Mouse (Mus musculus) Muller cell, postnatal 12 days (primary cell): Measurements from ENCODE around the gene Scarf1.

Experiments
- DNase-seq: peaks from one replicate; pipeline ENCODE4 v3.0.0-alpha.2; 2015; ENCODE audit errors: inconsistent ontology term

The Scarf1 gene

GRCm38 (mm10) chr11:75563851-75564548 is 50.7 kb downstream of the Scarf1 start:
- DNase-seq = peak; percentile 73

- no peak for DNase-seq
These were observed 52.5 kb downstream of the Scarf1 start for GRCm38 (mm10) chr11:75565849-75566248.

GRCm38 (mm10) chr11:75566276-75567196 is 53.2 kb downstream of the Scarf1 start:
- DNase-seq = no peak

DNA sequence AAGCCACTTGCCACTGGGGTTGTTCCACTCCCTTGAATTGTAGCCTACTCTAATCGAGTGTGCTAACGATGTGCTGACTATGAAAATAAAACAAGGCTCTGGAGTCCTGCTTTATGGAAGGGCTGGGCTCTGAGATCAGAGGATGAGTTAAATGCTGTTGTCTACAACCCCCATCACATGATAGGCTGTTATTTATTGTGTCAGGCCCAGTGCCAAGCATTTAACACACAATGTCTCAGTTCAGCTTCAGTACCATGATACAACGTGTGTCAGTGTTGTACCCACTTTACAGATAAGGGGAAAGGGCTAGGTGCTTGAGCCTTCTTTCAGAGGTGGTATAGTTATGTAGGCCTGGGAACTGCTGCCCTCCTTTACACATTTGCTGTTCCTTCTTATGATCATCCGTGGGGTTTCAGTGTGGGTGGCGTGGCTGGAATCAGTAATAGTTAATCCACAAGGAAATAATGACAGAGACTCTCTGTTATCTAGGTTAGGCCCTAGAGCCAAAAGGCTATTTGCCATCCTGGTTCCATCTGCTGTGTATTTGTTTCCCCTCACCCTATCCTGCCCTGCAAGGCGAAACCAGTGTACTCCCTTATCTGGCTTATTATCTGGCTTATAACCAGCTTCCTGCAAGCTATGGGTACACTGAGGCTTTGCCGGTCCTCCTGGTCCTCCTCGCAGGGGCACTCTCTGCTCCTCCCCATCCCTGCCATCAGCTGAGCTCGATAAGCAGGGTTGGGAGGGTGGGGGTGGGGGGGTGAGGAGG is 54.2 kb downstream of the Scarf1 start:
- no peak for DNase-seq

- DNase-seq = no peak
These were observed 54.8 kb downstream of the Scarf1 start for GRCm38 (mm10) chr11:75568115-75568511.

GRCm38 (mm10) chr11:75568962-75569361 is 55.6 kb downstream of the Scarf1 start:
- no peak for DNase-seq

DNA sequence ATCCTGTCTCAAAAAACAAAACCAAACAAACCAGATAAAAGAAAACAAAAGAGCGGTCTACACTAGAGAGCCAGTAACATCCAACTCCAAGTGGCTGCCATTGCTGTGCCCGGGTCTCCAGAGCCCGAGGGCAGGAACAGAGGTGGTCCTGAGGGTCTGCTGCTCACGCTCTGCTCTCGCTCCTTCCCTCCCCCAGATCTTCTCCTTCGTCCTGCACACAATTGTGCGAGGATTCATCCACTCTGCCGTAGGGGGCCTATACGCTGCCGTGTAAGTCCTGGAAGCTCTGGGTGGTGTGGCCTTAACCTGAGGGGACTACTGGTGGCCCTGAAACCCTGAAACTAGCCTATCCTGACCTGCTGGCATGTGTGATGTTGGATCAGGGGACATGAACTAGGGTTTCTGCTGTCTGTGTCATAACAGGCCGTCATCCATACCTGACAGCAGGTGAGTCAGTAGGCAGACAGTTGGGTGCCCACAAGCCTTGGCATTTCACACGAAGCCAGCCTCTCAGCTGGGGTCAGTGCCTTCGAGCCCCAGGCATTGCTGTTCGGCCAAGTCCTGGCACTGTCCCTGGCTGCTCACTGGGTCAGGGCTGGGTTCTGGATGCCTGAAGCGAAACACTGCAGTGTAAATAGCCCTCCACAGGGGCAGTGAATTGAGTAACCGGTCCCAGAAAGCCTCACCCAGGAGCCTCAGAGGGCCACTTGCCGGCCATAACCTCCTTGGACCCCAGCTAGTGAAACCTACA is 57.2 kb downstream of the Scarf1 start:
- no peak for DNase-seq

GRCm38 (mm10) chr11:75571126-75571990 is 58.0 kb downstream of the Scarf1 start:
- DNase-seq = peak; percentile 80

GRCm38 (mm10) chr11:75572301-75572791 is 59.0 kb downstream of the Scarf1 start:
- DNase-seq = no peak

DNA sequence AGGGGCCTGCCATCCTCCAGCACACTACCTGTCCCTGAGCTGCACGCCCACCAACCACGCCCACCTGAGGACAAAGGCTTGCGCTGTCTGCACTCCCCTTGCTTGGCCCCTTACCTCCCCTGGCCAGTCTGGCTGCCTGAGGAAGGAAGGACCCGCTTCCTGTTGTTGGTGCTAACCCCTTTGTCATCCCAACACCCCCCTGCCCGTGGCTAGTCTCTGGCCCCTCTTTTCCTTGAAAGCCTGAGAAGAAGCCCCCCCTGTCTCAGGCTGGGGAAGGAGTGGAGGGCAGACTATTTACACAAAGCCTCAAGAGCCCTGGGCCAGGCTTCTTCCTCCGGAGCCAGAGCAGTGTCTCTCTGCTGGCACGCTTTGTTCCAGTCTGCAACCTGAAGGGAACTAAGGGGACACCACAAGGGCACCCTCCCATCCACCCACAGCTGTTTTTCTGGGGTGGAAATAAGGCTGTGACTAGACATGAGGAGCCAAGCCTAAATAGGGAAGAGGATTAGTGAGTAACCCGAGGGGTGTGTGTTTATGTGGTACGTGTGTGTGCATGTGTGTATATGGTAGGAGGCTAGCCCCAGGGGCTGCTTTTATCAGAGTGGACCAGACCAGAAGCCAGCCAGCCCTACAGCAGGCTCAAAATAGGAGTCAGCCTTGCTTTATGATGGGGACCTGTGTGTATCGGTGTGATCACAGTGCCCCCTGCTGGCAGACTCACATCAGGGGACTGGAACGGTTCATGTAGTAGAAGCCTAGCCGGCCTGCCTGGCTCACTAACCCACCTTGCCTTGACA is 59.7 kb downstream of the Scarf1 start:
- DNase-seq = peak; percentile 80

DNA sequence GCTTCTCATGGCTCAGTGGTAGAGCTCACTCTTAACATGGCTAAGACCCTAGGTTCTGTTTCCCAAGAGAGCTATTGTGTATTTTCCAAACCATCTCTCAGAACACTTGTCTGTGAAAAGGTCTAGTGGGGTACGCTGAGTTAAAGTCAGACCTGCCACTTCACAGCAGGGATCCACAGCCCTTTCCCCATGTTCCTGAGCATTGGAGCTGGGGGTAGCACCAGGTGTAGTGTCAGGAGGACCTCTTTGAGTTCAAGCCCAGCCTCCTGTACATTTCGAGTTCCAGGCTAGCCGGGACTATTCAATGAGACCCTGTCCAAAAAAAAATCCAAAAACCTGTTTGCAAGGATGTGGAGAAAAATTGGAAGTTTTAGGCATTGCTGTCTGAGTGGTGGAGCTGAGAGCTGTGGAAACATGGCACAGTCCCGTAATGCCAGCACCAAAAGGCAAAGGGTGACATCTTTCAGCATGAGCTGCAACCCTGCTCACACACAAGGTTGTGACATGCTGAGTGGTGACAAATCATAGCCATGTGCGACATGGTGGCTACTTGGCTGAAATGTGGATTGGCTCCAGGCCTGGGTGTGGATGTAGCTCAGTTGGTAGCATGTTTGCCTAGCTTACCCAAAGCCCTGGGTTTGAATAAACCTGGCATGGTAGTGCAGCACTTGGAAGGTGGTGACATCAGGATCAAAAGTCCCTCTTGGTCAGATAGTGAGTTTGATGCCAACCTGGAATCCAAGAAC is 61.2 kb downstream of the Scarf1 start:
- no peak for DNase-seq

DNA sequence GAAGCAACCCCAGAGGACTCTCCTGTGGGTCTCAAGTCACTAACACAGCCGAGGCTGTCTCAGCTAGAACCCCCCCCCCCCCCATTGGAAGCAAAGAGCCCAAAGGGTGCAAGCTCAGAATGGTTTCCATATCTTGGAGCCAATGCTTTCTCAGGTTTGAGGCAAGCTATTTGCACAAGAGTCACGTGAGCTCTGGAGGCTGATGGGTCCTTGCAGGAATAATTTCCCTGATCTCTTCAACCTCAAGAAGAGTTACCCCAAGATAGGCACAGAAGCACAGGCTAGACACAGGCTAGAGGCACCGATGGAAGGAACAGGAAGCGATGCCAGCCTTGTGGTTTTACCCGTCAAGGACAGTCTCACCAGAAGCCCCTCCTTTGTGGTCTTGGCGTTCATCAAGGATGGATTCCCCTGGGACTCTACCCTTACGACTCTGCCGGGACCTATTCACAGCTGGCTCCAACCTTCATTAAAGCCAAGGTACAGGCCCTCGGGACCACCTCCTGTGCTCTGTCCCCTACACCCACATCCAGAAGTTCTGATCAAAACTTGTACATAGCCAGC is 62.3 kb downstream of the Scarf1 start:
- no peak for DNase-seq
